Mouse (Mus musculus): ENCODE results near the gene Ccdc141. TPM values are rescaled to one million over a fixed set of nuclear protein-coding genes. Genes with fewer than 3 reads are reported as not detected.

Gene Ccdc141
- polyA plus RNA-seq, 1 experiment from 2014 or later, result 8.4 TPM

- ATAC-seq (ENCODE audit: insufficient read depth) (no peak), DNase-seq (no peak)
- Histone ChIP-seq H3K27me3 (ENCODE audit: insufficient read depth, low read length) (no peaks in the 10 kb centered on the region), H3K4me2 (no peak overlapping the region), H3K9me3 (ENCODE audit: low read depth, low read length) (no peaks in the 10 kb centered on the region), H3K4me3 (ENCODE audit: low read depth, low read length) (no peak overlapping the region), H3K36me3 (ENCODE audit: insufficient read depth) (no peaks in the 10 kb centered on the region), H3K4me1 (ENCODE audit: insufficient read depth) (no peaks in the 10 kb centered on the region), H3K27ac (ENCODE audit: low read depth) (no peak overlapping the region), H3K9ac (no peak overlapping the region)
- no peak for TF ChIP-seq CTCF (IDR thresholded peaks at IDR 0.05; ENCODE audit: low read depth)
- 70% methylated on average over 5 of the region's 5 CpGs for WGBS
These were observed 158.5 kb downstream of the Ccdc141 start for GRCm38 (mm10) chr2:77011981-77012380.

GRCm38 (mm10) chr2:77007015-77007414 lies 163.4 kb downstream of the Ccdc141 start:
- H3K27me3 ChIP-seq (ENCODE audit: insufficient read depth, low read length), result no peaks in the 10 kb centered on the region
- no peak overlapping the region for H3K27ac ChIP-seq (ENCODE audit: low read depth)
- no peaks in the 10 kb centered on the region for H3K36me3 ChIP-seq (ENCODE audit: insufficient read depth)
- no peak for DNase-seq
- no peak overlapping the region for H3K9ac ChIP-seq
- WGBS, result 67% methylated on average over 7 of the region's 7 CpGs
- TF ChIP-seq CTCF (IDR thresholded peaks at IDR 0.05; ENCODE audit: low read depth), result no peak
- H3K4me1 ChIP-seq (ENCODE audit: insufficient read depth), result no peaks in the 10 kb centered on the region
- no peaks in the 10 kb centered on the region for H3K9me3 ChIP-seq (ENCODE audit: low read depth, low read length)
- H3K4me3 ChIP-seq (ENCODE audit: low read depth, low read length), result no peak overlapping the region
- ATAC-seq (ENCODE audit: insufficient read depth), result no peak
- no peak overlapping the region for H3K4me2 ChIP-seq

GRCm38 (mm10) chr2:77003148-77003547 lies 167.3 kb downstream of the Ccdc141 start:
- no peak for TF ChIP-seq CTCF (IDR thresholded peaks at IDR 0.05; ENCODE audit: low read depth)
- 63% methylated on average over 2 of the region's 2 CpGs for WGBS
- DNase-seq, result no peak

GRCm38 (mm10) chr2:76998351-76998750 lies 172.1 kb downstream of the Ccdc141 start:
- H3K36me3 ChIP-seq (ENCODE audit: insufficient read depth), result no peaks in the 10 kb centered on the region
- H3K9me3 ChIP-seq (ENCODE audit: low read depth, low read length), result no peaks in the 10 kb centered on the region
- WGBS, result 56% methylated on average over 5 of the region's 5 CpGs
- no peak overlapping the region for H3K9ac ChIP-seq
- no peak overlapping the region for H3K4me3 ChIP-seq (ENCODE audit: low read depth, low read length)
- no peak overlapping the region for H3K27ac ChIP-seq (ENCODE audit: low read depth)
- no peak overlapping the region for H3K4me2 ChIP-seq
- H3K27me3 ChIP-seq (ENCODE audit: insufficient read depth, low read length), result no peaks in the 10 kb centered on the region
- H3K4me1 ChIP-seq (ENCODE audit: insufficient read depth), result no peaks in the 10 kb centered on the region
- ATAC-seq (ENCODE audit: insufficient read depth) (no peak), DNase-seq (no peak)
- TF ChIP-seq CTCF (IDR thresholded peaks at IDR 0.05; ENCODE audit: low read depth), result no peak

More at GRCm38 (mm10) chr2:77003148-77003547, 167.3 kb downstream of the Ccdc141 start:
- no peak for ATAC-seq (ENCODE audit: insufficient read depth)
- H3K9ac ChIP-seq, result no peak overlapping the region
- no peaks in the 10 kb centered on the region for H3K36me3 ChIP-seq (ENCODE audit: insufficient read depth)
- H3K27me3 ChIP-seq (ENCODE audit: insufficient read depth, low read length), result no peaks in the 10 kb centered on the region
- no peak overlapping the region for H3K4me3 ChIP-seq (ENCODE audit: low read depth, low read length)
- no peaks in the 10 kb centered on the region for H3K4me1 ChIP-seq (ENCODE audit: insufficient read depth)
- no peak overlapping the region for H3K27ac ChIP-seq (ENCODE audit: low read depth)
- H3K4me2 ChIP-seq, result no peak overlapping the region
- H3K9me3 ChIP-seq (ENCODE audit: low read depth, low read length), result no peaks in the 10 kb centered on the region

GRCm38 (mm10) chr2:76992493-76993201 lies 177.8 kb downstream of the Ccdc141 start:
- DNase-seq (no peak), ATAC-seq (ENCODE audit: insufficient read depth) (no peak)
- Histone ChIP-seq H3K27ac (ENCODE audit: low read depth) (no peak overlapping the region), H3K9ac (no peak overlapping the region), H3K9me3 (ENCODE audit: low read depth, low read length) (no peaks in the 10 kb centered on the region), H3K27me3 (ENCODE audit: insufficient read depth, low read length) (no peaks in the 10 kb centered on the region), H3K4me3 (ENCODE audit: low read depth, low read length) (no peak overlapping the region), H3K4me1 (ENCODE audit: insufficient read depth) (no peaks in the 10 kb centered on the region), H3K4me2 (no peak overlapping the region), H3K36me3 (ENCODE audit: insufficient read depth) (no peaks in the 10 kb centered on the region)
- TF ChIP-seq CTCF (IDR thresholded peaks at IDR 0.05; ENCODE audit: low read depth), result no peak
- 75% methylated on average over 5 of the region's 5 CpGs for WGBS

- no peaks in the 10 kb centered on the region for H3K36me3 ChIP-seq (ENCODE audit: insufficient read depth)
- ATAC-seq (ENCODE audit: insufficient read depth) (no peak), DNase-seq (peak; percentile 17)
- H3K4me3 ChIP-seq (ENCODE audit: low read depth, low read length), result no peak overlapping the region
- no peak overlapping the region for H3K9ac ChIP-seq
- H3K27ac ChIP-seq (ENCODE audit: low read depth), result no peak overlapping the region
- TF ChIP-seq CTCF (IDR thresholded peaks at IDR 0.05; ENCODE audit: low read depth), result no peak
- no peak overlapping the region for H3K4me2 ChIP-seq
- H3K9me3 ChIP-seq (ENCODE audit: low read depth, low read length), result no peaks in the 10 kb centered on the region
- 54% methylated on average over 4 of the region's 4 CpGs for WGBS
- H3K27me3 ChIP-seq (ENCODE audit: insufficient read depth, low read length), result no peaks in the 10 kb centered on the region
- no peaks in the 10 kb centered on the region for H3K4me1 ChIP-seq (ENCODE audit: insufficient read depth)
These were observed 183.1 kb downstream of the Ccdc141 start for GRCm38 (mm10) chr2:76987317-76987716.

GRCm38 (mm10) chr2:76984384-76984783 lies 186.1 kb downstream of the Ccdc141 start:
- no peaks in the 10 kb centered on the region for H3K27me3 ChIP-seq (ENCODE audit: insufficient read depth, low read length)
- no peak overlapping the region for H3K27ac ChIP-seq (ENCODE audit: low read depth)
- H3K9me3 ChIP-seq (ENCODE audit: low read depth, low read length), result no peaks in the 10 kb centered on the region
- ATAC-seq (ENCODE audit: insufficient read depth), result no peak
- H3K36me3 ChIP-seq (ENCODE audit: insufficient read depth), result no peaks in the 10 kb centered on the region
- no peak overlapping the region for H3K9ac ChIP-seq
- no peak for TF ChIP-seq CTCF (IDR thresholded peaks at IDR 0.05; ENCODE audit: low read depth)
- H3K4me3 ChIP-seq (ENCODE audit: low read depth, low read length), result no peak overlapping the region
- no peaks in the 10 kb centered on the region for H3K4me1 ChIP-seq (ENCODE audit: insufficient read depth)
- no peak overlapping the region for H3K4me2 ChIP-seq
- DNase-seq, result no peak
- 62% methylated on average over 5 of the region's 5 CpGs for WGBS
